Comparison of ENCODE assay signal across 8 mouse cellular contexts in the genomic region with DNA sequence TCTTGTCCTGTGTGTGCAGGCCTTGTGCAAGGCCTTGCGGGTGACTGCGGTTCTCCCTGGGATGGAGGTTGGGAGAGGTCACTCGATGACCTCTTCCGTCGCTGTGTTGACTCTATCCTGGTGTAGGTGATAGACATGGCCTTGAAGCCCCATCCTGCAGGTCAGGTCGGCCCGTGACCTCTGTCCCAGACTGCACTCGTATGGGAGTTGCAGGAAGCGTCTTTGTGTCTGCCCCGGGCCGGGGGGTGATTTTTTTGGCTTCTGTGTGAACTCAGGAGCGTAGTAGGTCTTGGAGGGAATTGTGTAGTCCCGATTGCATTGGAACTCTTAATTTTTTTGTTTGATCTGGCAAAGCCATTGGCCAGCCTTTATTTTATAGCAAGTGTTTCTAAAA. TPM values are rescaled to one million over a fixed set of nuclear protein-coding genes. Genes with fewer than 3 reads are reported as not detected.
DNase-seq lines count a peak whose midpoint lies in the region; ATAC-seq and TF ChIP-seq lines count a peak whose summit lies in the region.

No protein-coding gene starts in this region.

- H3K36me3 ChIP-seq in hindbrain, embryonic 16.5 days (ENCODE audit: control insufficient read depth, insufficient read depth, low read length): no peaks in the 10 kb centered on the region
- H3K36me3 ChIP-seq in midbrain, embryonic 16.5 days (ENCODE audit: control insufficient read depth, insufficient read depth, low read length): no peaks in the 10 kb centered on the region

- H3K9ac ChIP-seq in hindbrain, embryonic 16.5 days (ENCODE audit: low read depth, low read length): peak overlapping the region; percentile 93
- peak overlapping the region; percentile 69 for H3K9ac ChIP-seq in midbrain, embryonic 16.5 days (ENCODE audit: low read depth, low read length)

- TF ChIP-seq CTCF in layer of hippocampus, adult 2 months (conservative IDR thresholded peaks at IDR 0.05): no peak
- TF ChIP-seq CTCF in cortical plate, adult 2 months (IDR thresholded peaks at IDR 0.05; ENCODE audit: extremely low read depth, insufficient read depth, low read length): no peak

- H3K9me3 ChIP-seq in hindbrain, embryonic 16.5 days (ENCODE audit: control insufficient read depth, low read length): no peaks in the 10 kb centered on the region
- no peaks in the 10 kb centered on the region for H3K9me3 ChIP-seq in midbrain, embryonic 16.5 days (replicated peaks; ENCODE audit: control insufficient read depth, low read length, poor library complexity, severe bottlenecking)

- peak overlapping the region; percentile 78 for H3K4me3 ChIP-seq in layer of hippocampus, adult 2 months
- peak overlapping the region; percentile 90 for H3K4me3 ChIP-seq in cortical plate, adult 2 months (ENCODE audit: insufficient read depth, low read length)
- peak overlapping the region; percentile 88 for H3K4me3 ChIP-seq in hindbrain, embryonic 16.5 days (ENCODE audit: low read length)
- H3K4me3 ChIP-seq in midbrain, embryonic 16.5 days (ENCODE audit: low read depth, low read length): peak overlapping the region; percentile 61

- peaks cover 17% of the 10 kb centered on the region for H3K4me1 ChIP-seq in cortical plate, adult 2 months (ENCODE audit: control insufficient read depth, insufficient read depth, low read length)
- peaks cover 46% of the 10 kb centered on the region for H3K4me1 ChIP-seq in hindbrain, embryonic 16.5 days (ENCODE audit: control insufficient read depth, insufficient read depth, low read depth, low read length)
- peaks cover 47% of the 10 kb centered on the region for H3K4me1 ChIP-seq in midbrain, embryonic 16.5 days (ENCODE audit: control insufficient read depth, insufficient read depth, low read length)

- intact Hi-C loops in left cerebral cortex, postnatal 25 days (cut with DNase I): no loop called here

- ATAC-seq in hindbrain, embryonic 16.5 days: no peak
- ATAC-seq in midbrain, embryonic 16.5 days: no peak
- ATAC-seq in inflammation-experienced regulatory T-cells, adult 6 months: no peak

- H3K27ac ChIP-seq in layer of hippocampus, adult 2 months: peak overlapping the region; percentile 99
- H3K27ac ChIP-seq in cortical plate, adult 2 months (ENCODE audit: insufficient read depth, low read length): peak overlapping the region; percentile 97
- peak overlapping the region; percentile 96 for H3K27ac ChIP-seq in hindbrain, embryonic 16.5 days (ENCODE audit: low read depth, low read length)
- H3K27ac ChIP-seq in midbrain, embryonic 16.5 days (ENCODE audit: low read length): peak overlapping the region; percentile 93

- WGBS in hindbrain, embryonic 16.5 days: 10% methylated on average over 13 of the region's 13 CpGs
- WGBS in midbrain, embryonic 16.5 days: 10% methylated on average over 13 of the region's 13 CpGs

- no peak for DNase-seq in layer of hippocampus, adult 2 months (ENCODE audit: low spot score in 2 of 2)
- DNase-seq in layer of hippocampus, adult 9-10 months (ENCODE audit: low spot score): no peak
- DNase-seq in testis, postnatal 14 days (ENCODE audit: low spot score): no peak
- no peak for DNase-seq in left cerebral cortex, postnatal 25 days (ENCODE audit: low spot score in 2 of 2)

- no peaks in the 10 kb centered on the region for H3K27me3 ChIP-seq in hindbrain, embryonic 16.5 days (replicated peaks; ENCODE audit: control insufficient read depth, insufficient read depth, low read length)
- H3K27me3 ChIP-seq in midbrain, embryonic 16.5 days (ENCODE audit: control insufficient read depth, insufficient read depth, low read depth, low read length): no peaks in the 10 kb centered on the region

- H3K4me2 ChIP-seq in hindbrain, embryonic 16.5 days (ENCODE audit: low read length): peak overlapping the region; percentile 68
- H3K4me2 ChIP-seq in midbrain, embryonic 16.5 days (ENCODE audit: low read length): peak overlapping the region; percentile 67

- no peak for TF ChIP-seq POLR2A in cortical plate, adult 2 months (IDR thresholded peaks at IDR 0.05; ENCODE audit: extremely low read depth, insufficient read depth, low read length)

RNA-seq across cellular contexts. Expression of a gene that starts 0.6 kb away (rescaled TPM):
- 1,000 to 10,000 TPM; 1,331 to 1,399 TPM for total RNA-seq in layer of hippocampus, adult 2 months (2021)
- polyA plus RNA-seq in cortical plate, adult 2 months (2012; rRNA removed): 1,890 and 1,956 TPM in 2 replicates
- 218 and 239 TPM in 2 replicates for polyA plus RNA-seq in hindbrain, embryonic 16.5 days (2015; fragmentation: Nextera tagmentation; extraction: Ambion mirVana)
- 204 and 235 TPM in 2 replicates for polyA plus RNA-seq in midbrain, embryonic 16.5 days (2015; fragmentation: Nextera tagmentation; extraction: Ambion mirVana)
- polyA plus RNA-seq in inflammation-experienced regulatory T-cells, adult 6 months (2017; shearing (Covaris generic)): 100 to 1,000 TPM in 2 of 3 experiments, 10 to 100 TPM in 1; 79.4 to 218 (median 211) TPM
- total RNA-seq in left cerebral cortex, postnatal 25 days (2021): 1,000 to 10,000 TPM; 1,491 to 1,558 TPM

RNA-seq across cellular contexts. Expression of a gene that starts 58.9 kb away (rescaled TPM):
- total RNA-seq in layer of hippocampus, adult 2 months (2021): 1 to 10 TPM; 1.2 to 1.8 TPM
- 1.4 and 2.0 TPM in 2 replicates for polyA plus RNA-seq in cortical plate, adult 2 months (2012; rRNA removed)
- 1.7 and 1.9 TPM in 2 replicates for polyA plus RNA-seq in hindbrain, embryonic 16.5 days (2015; fragmentation: Nextera tagmentation; extraction: Ambion mirVana)
- polyA plus RNA-seq in midbrain, embryonic 16.5 days (2015; fragmentation: Nextera tagmentation; extraction: Ambion mirVana): 0.97 and 1.0 TPM in 2 replicates
- under 1 TPM in 2 of 3 experiments, not detected in 1; 0.36 to 0.40 TPM for polyA plus RNA-seq in inflammation-experienced regulatory T-cells, adult 6 months (2017; shearing (Covaris generic))
- total RNA-seq in left cerebral cortex, postnatal 25 days (2021): 1 to 10 TPM; 1.6 to 1.8 TPM
